Mouse (Mus musculus): Measurements from ENCODE around the gene Agmo. TPM values are rescaled to one million over a fixed set of nuclear protein-coding genes. Genes with fewer than 3 reads are reported as not detected.

Agmo gene
- polyA plus RNA-seq, 1 experiment from 2014 or later: 0.29 TPM

DNA sequence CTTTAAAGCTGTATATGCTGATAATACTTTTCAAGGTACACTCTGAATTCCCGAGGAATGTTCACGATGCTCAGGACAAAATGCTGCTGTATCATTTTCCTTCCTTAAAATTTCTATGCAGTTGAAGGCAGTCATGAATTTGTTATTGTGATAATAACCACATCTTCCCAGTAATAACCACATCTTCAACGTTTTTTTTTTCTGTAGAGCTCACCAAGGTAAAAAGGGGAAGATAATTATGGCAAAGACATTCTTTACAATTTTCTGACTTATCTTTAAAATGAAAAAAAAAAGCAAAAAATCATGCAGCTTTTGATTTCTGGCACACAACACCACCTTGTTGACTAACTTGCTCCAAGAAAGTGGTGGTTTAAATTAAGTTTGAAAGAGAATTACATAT is 283.2 kb downstream of the Agmo start:
- Histone ChIP-seq H3K36me3 (no peaks in the 10 kb centered on the region), H3K9me3 (replicated peaks) (no peaks in the 10 kb centered on the region), H3K4me1 (replicated peaks) (no peaks in the 10 kb centered on the region), H3K4me2 (no peak overlapping the region), H3K4me3 (no peak overlapping the region), H3K27me3 (no peaks in the 10 kb centered on the region), H3K27ac (no peak overlapping the region), H3K9ac (no peak overlapping the region)
- 80% methylated on average over 3 of the region's 3 CpGs for WGBS
- no peak for ATAC-seq (replicated peaks; ENCODE audit: insufficient number of reproducible peaks, insufficient read depth, low FRiP score, low read depth)

DNA sequence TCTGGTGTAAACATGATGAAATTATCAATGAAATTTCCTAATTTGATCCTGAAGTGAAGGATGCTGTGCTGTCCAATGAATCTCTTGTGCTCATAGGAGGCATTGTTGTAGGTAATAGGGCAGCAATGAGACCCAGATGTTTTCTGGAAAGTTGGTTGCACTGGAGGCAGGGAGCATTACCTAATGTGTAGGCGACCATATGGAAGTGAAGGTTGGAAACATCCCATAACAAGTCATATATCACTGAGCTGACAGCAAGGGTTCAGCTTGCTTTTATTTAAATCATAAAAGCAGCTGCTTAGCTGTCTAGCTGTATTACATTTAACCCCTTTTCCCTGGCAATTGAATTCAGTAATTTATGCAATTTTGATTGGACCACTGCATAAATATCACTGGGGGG is 299.6 kb downstream of the Agmo start:
- no peak for ATAC-seq (replicated peaks; ENCODE audit: insufficient number of reproducible peaks, insufficient read depth, low FRiP score, low read depth)
- H3K36me3 ChIP-seq: no peaks in the 10 kb centered on the region
- H3K4me2 ChIP-seq: no peak overlapping the region
- no peaks in the 10 kb centered on the region for H3K27me3 ChIP-seq
- H3K9ac ChIP-seq: no peak overlapping the region
- WGBS: 38% methylated on average over 1 of the region's 1 CpGs
- H3K4me3 ChIP-seq: no peak overlapping the region
- H3K27ac ChIP-seq: no peak overlapping the region
- no peaks in the 10 kb centered on the region for H3K4me1 ChIP-seq (replicated peaks)
- no peaks in the 10 kb centered on the region for H3K9me3 ChIP-seq (replicated peaks)

DNA sequence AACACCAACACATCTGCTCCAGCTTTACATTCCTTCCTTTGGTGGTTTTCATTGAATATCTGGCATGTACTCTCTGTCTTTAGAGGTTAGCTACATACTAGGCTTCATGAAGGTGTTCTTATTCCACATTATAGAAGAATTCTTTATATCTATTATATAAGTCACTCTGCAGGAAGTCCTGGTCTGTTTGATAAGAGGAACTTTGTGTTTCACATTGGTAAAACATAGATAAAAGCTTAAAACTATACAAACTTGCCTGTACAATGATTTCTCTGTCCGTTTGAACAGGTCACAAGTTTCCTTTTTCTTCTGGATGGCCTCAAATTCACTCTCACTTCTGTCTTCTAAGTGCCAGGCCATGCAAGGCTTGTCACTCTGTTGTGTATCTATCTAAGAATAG is 316.8 kb downstream of the Agmo start:
- Histone ChIP-seq H3K27me3 (no peaks in the 10 kb centered on the region), H3K9me3 (replicated peaks) (no peaks in the 10 kb centered on the region), H3K4me3 (no peak overlapping the region), H3K36me3 (no peaks in the 10 kb centered on the region), H3K4me2 (no peak overlapping the region), H3K9ac (no peak overlapping the region), H3K4me1 (replicated peaks) (no peaks in the 10 kb centered on the region), H3K27ac (no peak overlapping the region)
- 18% methylated on average over 1 of the region's 1 CpGs for WGBS
- ATAC-seq (replicated peaks; ENCODE audit: insufficient number of reproducible peaks, insufficient read depth, low FRiP score, low read depth): no peak

DNA sequence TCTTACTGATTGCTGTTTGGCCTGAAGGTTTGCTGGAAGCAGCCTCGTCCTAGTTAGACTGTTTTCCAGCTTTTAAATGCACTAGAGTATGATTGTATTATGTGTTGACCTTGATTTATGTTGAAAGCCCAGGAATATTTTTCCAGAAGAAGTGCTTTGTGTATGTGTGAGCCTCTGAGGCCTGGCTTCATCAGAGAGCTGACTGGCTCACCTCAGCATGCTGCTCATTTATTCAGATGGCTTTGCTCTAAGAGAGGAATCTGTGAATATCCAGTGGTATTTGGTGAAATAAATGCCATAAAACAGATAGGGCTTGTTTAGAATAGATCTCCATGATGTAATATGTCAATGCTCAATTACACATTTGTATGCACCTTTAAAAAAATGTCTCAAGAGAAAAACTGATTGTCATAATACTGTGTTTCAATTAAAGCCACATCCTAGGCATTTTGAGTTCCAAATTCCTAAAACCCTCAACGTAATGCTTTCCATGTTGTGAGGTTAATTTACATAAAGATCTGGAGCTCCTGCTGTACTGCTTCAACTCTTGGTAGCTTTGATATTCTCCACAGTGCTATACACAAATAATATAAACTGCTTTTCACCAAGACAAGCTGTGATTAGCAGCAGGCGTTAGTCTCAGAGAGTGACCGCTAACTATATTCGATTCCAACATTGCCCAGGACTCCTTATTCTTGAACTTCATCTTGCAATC is 324.6 kb downstream of the Agmo start:
- ATAC-seq (replicated peaks; ENCODE audit: insufficient number of reproducible peaks, insufficient read depth, low FRiP score, low read depth): no peak
- Histone ChIP-seq H3K4me1 (replicated peaks) (no peaks in the 10 kb centered on the region), H3K9ac (no peak overlapping the region), H3K27me3 (no peaks in the 10 kb centered on the region), H3K9me3 (replicated peaks) (no peaks in the 10 kb centered on the region), H3K4me2 (no peak overlapping the region), H3K36me3 (no peaks in the 10 kb centered on the region), H3K27ac (no peak overlapping the region), H3K4me3 (no peak overlapping the region)
- 74% methylated on average over 5 of the region's 5 CpGs for WGBS

DNA sequence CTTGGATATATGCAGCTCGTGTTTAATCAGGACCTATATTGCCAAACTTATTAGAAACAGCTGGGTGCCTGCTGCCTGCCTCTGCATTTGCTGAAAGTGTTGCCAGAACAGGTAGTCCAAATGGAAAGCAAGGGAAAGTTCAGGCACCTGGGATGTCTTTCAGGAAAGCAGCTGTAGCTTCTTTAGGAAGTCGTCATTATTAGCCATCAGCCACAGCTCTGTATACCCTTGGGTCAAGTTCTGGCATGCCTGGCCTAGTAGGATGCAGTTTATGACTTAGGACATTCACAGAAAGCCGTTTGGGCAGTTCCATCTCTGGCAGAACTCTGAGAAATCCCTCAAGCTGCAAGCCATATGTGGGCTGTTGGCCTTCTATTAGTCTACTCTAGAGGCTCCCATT is 330.5 kb downstream of the Agmo start:
- Histone ChIP-seq H3K4me1 (replicated peaks) (no peaks in the 10 kb centered on the region), H3K36me3 (no peaks in the 10 kb centered on the region), H3K9ac (no peak overlapping the region), H3K4me3 (no peak overlapping the region), H3K9me3 (replicated peaks) (no peaks in the 10 kb centered on the region), H3K27ac (no peak overlapping the region), H3K27me3 (no peaks in the 10 kb centered on the region), H3K4me2 (no peak overlapping the region)
- 59% methylated on average over 3 of the region's 3 CpGs for WGBS
- no peak for ATAC-seq (replicated peaks; ENCODE audit: insufficient number of reproducible peaks, insufficient read depth, low FRiP score, low read depth)

DNA sequence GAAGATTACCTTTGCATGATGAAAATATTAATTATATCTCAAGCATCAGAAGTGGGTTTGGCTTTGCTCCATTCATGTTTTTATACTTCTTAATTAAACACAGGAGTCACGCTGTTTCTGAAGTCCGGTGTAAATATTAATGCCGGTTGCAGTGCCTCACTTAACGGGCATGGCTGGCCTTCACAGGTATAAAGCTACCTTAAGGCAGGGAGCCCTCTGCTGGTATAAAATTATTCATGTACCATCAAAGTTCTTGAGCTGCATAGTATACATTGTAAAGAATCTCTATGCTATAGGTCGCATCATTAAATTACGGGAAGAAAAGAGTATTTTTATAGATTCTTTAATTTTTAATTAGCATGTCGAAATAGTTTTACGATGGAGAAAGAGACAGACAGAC is 341.3 kb downstream of the Agmo start:
- 74% methylated on average over 8 of the region's 8 CpGs for WGBS
- ATAC-seq (replicated peaks; ENCODE audit: insufficient number of reproducible peaks, insufficient read depth, low FRiP score, low read depth): no peak
- no peaks in the 10 kb centered on the region for H3K4me1 ChIP-seq (replicated peaks)
- H3K9me3 ChIP-seq (replicated peaks): no peaks in the 10 kb centered on the region
- no peak overlapping the region for H3K4me3 ChIP-seq
- no peak overlapping the region for H3K27ac ChIP-seq
- H3K27me3 ChIP-seq: no peaks in the 10 kb centered on the region
- no peaks in the 10 kb centered on the region for H3K36me3 ChIP-seq
- no peak overlapping the region for H3K9ac ChIP-seq
- no peak overlapping the region for H3K4me2 ChIP-seq

DNA sequence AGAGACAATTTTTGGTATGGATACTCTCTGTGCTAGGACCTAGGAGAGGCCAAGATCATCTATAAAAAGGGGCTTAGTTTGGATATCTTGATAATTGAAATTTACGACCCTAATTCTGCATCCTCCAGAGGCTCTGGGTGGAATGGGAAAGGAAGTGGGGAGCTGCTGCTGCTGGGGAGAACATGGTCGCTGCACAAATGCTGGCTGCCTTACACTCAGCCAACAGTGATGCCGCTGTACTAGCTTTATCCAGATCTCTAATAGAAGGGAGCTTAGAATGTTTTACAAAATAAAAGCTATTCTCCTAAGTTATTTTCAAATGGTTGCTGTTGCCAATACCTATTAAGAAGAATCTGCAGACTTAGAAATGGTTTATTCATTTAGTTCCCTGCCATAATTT is 351.4 kb downstream of the Agmo start:
- 66% methylated on average over 3 of the region's 3 CpGs for WGBS

DNA sequence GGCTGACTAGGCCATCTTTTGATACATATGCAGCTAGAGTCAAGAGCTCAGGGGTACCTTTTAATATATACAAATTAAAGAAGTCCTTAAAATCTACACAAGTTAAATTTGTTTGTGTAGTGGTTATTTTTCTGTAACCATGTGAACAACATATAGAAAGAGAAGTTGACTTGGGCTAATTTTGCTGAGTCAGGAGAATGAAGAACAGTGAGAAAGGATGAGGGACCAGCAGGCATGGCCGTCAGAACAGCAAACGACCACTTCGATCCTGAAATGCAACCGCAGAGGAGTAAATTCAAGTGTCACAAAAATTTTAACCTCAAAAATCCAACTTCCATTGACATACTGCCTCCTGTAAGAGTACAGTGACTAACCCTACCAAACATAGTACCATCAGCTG is 371.4 kb downstream of the Agmo start:
- Histone ChIP-seq H3K9me3 (replicated peaks) (no peaks in the 10 kb centered on the region), H3K4me2 (no peak overlapping the region), H3K27me3 (no peaks in the 10 kb centered on the region), H3K9ac (no peak overlapping the region), H3K4me1 (replicated peaks) (no peaks in the 10 kb centered on the region), H3K27ac (no peak overlapping the region), H3K36me3 (no peaks in the 10 kb centered on the region), H3K4me3 (no peak overlapping the region)
- WGBS: 86% methylated on average over 4 of the region's 4 CpGs
- ATAC-seq (replicated peaks; ENCODE audit: insufficient number of reproducible peaks, insufficient read depth, low FRiP score, low read depth): no peak

More for the DNA sequence above, 351.4 kb downstream of the Agmo start:
- H3K9me3 ChIP-seq (replicated peaks): no peaks in the 10 kb centered on the region
- no peaks in the 10 kb centered on the region for H3K4me1 ChIP-seq (replicated peaks)
- H3K4me2 ChIP-seq: no peak overlapping the region
- ATAC-seq (replicated peaks; ENCODE audit: insufficient number of reproducible peaks, insufficient read depth, low FRiP score, low read depth): no peak
- no peak overlapping the region for H3K9ac ChIP-seq
- no peak overlapping the region for H3K27ac ChIP-seq
- H3K27me3 ChIP-seq: no peaks in the 10 kb centered on the region
- H3K36me3 ChIP-seq: no peaks in the 10 kb centered on the region
- no peak overlapping the region for H3K4me3 ChIP-seq

DNA sequence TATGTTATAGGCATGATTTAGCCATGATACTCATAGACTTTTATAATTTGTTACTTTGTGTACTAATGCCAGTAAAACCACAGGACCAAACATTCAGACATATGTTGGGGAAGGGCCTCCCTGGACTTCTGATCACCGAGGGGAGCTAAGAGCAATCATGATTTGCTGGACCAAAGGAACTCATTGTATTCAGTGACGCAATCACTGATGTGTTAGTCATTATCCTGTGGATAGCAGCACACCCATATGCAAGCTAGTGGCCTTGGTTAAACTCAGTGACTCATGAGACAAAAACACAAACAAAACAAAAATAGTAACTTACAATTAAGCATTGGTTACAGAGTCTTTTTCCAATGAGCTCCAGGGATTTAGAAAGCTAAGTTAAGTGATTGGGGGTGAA is 373.3 kb downstream of the Agmo start:
- H3K4me1 ChIP-seq (replicated peaks): no peaks in the 10 kb centered on the region
- 85% methylated on average over 2 of the region's 2 CpGs for WGBS
- H3K9ac ChIP-seq: no peak overlapping the region
- H3K9me3 ChIP-seq (replicated peaks): no peaks in the 10 kb centered on the region
- no peak overlapping the region for H3K27ac ChIP-seq
- H3K27me3 ChIP-seq: no peaks in the 10 kb centered on the region
- H3K4me3 ChIP-seq: no peak overlapping the region
- no peak overlapping the region for H3K4me2 ChIP-seq
- ATAC-seq (replicated peaks; ENCODE audit: insufficient number of reproducible peaks, insufficient read depth, low FRiP score, low read depth): no peak
- no peaks in the 10 kb centered on the region for H3K36me3 ChIP-seq

DNA sequence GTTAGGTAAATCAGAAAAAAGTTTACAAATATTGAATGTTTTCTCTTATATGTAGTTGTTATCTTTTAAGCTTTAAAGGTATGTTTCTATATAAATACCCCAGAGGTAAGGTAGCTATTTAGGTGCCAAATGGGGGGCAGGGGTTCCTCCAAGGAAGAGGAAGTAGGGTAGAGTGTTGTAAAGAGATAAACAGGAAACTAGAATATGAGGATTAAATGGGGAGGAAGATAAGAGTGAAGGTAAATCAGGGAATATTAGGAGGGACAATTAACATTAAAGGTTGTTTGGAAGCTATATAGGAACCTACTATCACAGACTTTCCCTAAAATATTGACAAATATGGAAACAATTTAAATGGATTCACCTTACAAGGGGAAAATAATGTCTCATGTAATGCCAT is 382.6 kb downstream of the Agmo start:
- H3K9me3 ChIP-seq (replicated peaks): no peaks in the 10 kb centered on the region
- H3K27ac ChIP-seq: no peak overlapping the region
- ATAC-seq (replicated peaks; ENCODE audit: insufficient number of reproducible peaks, insufficient read depth, low FRiP score, low read depth): no peak
- no peaks in the 10 kb centered on the region for H3K4me1 ChIP-seq (replicated peaks)
- no peak overlapping the region for H3K4me3 ChIP-seq
- no peaks in the 10 kb centered on the region for H3K27me3 ChIP-seq
- no peak overlapping the region for H3K4me2 ChIP-seq
- no peaks in the 10 kb centered on the region for H3K36me3 ChIP-seq
- H3K9ac ChIP-seq: no peak overlapping the region
